Mouse (Mus musculus) hindbrain, embryonic 16.5 days (tissue): Measurements from ENCODE around the gene Trip12. TPM values are rescaled to one million over a fixed set of nuclear protein-coding genes. Genes with fewer than 3 reads are reported as not detected.

Experiments used
- ATAC-seq: fragments of 200-750 bp; cut with Nextera tagmentation; 2 replicates; pipeline ENCODE4 v1.8.0; 2017; ENCODE audit warnings: moderate TSS enrichment, moderate library complexity
- H3K27ac ChIP-seq: fragments of 300-500 bp; sonication (generic); 2 replicates; pipeline ENCODE4 v1.5.1; 2014; ENCODE audit warnings: low read depth, mild to moderate bottlenecking, control low read depth, low read length, moderate library complexity
- H3K27me3 ChIP-seq: fragments of 300-500 bp; sonication (generic); replicated peaks from 2 replicates; pipeline ENCODE4 v1.6.1; 2014; ENCODE audit warnings: low read length; ENCODE audit not compliant: control insufficient read depth, insufficient read depth
- H3K36me3 ChIP-seq: fragments of 300-500 bp; sonication (generic); 2 replicates; pipeline ENCODE4 v1.6.1; 2014; ENCODE audit warnings: mild to moderate bottlenecking, low read length, moderate library complexity, mixed read lengths; ENCODE audit not compliant: control insufficient read depth, insufficient read depth
- H3K4me1 ChIP-seq: fragments of 300-500 bp; sonication (generic); 2 replicates; pipeline ENCODE4 v1.6.1; 2014; ENCODE audit warnings: low read depth, low read length; ENCODE audit not compliant: control insufficient read depth, insufficient read depth
- H3K4me2 ChIP-seq: fragments of 300-500 bp; sonication (generic); 2 replicates; pipeline ENCODE4 v1.6.1; 2014; ENCODE audit warnings: mild to moderate bottlenecking, low read length, control low read depth, moderate library complexity
- H3K4me3 ChIP-seq: fragments of 300-500 bp; sonication (generic); 2 replicates; pipeline ENCODE4 v1.5.1; 2014; ENCODE audit warnings: mild to moderate bottlenecking, low read length, control low read depth, moderate library complexity
- H3K9ac ChIP-seq: fragments of 300-500 bp; sonication (generic); 2 replicates; pipeline ENCODE4 v1.6.1; 2014; ENCODE audit warnings: low read depth, mild to moderate bottlenecking, control low read depth, low read length, moderate library complexity
- H3K9me3 ChIP-seq: fragments of 300-500 bp; sonication (generic); 2 replicates; pipeline ENCODE4 v1.6.1; 2014; ENCODE audit warnings: mild to moderate bottlenecking, low read length, moderate library complexity; ENCODE audit not compliant: control insufficient read depth
- WGBS: fragments of 180-500 bp; shearing (Covaris S2); extraction: QIAGEN DNeasy Blood & Tissue Kit; methylation state at CpG from one replicate; pipeline ENCODE4 v1.1.7; 2014; 5-methylcytosine and 5-hydroxymethylcytosine counted together
- polyA plus RNA-seq: library from polyadenylated mRNA; unstranded; fragments of >200 nt; fragmentation: Nextera tagmentation; extraction: Ambion mirVana; gene quantifications from 2 replicates; pipeline ENCODE4 v1.2.1, GENCODE M21; 2015

Gene Trip12
- polyA plus RNA-seq, 1 experiment from 2014 or later = 37.6 TPM

DNA sequence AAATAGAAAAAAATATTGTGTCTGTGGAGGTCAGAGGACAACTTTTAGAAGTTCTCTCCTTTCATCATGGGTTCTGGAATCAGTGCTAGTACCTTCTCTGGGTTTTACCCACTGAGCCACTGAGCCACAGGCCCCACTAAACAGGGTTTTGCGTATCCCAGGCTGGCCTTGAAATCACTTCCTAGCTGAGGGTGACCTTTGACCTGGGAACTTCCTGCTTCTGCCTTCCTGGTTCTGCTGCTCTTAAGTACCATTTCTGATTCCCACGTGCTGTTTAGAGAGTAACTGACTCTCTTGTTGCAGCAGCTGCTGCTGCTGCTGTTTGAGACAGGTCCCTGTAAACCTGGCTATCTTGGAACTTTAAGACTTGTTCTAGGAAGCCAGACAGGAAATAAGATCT lies 24.3 kb upstream of the Trip12 start:
- Histone ChIP-seq H3K4me2 (no peak overlapping the region), H3K4me3 (no peak overlapping the region), H3K27me3 (no peaks in the 10 kb centered on the region), H3K27ac (no peak overlapping the region), H3K36me3 (no peaks in the 10 kb centered on the region), H3K9me3 (no peaks in the 10 kb centered on the region), H3K9ac (no peak overlapping the region), H3K4me1 (no peaks in the 10 kb centered on the region)
- no peak for ATAC-seq
- WGBS = 81% methylated on average over 2 of the region's 2 CpGs

DNA sequence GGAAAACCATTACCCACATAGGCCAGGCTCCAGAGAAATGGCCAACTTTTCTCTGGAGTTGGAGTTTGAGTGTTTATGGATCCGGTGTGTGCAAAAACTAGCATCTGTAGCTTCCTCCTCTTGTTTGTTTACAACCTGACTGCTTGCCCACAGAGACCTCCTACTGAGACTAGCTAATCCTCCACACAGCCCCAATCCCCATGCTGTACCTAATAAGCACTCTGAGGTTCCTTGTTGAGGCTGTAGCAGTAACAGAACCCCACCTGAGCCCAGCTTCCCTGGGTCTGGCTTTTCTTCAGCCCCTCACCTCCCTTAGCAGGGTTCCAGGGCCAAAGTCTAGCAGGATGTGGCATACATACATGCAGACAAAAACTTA lies 20.9 kb upstream of the Trip12 start:
- Histone ChIP-seq H3K36me3 (no peaks in the 10 kb centered on the region), H3K27ac (no peak overlapping the region), H3K9me3 (no peaks in the 10 kb centered on the region), H3K4me3 (no peak overlapping the region), H3K4me1 (no peaks in the 10 kb centered on the region), H3K27me3 (no peaks in the 10 kb centered on the region), H3K4me2 (no peak overlapping the region), H3K9ac (no peak overlapping the region)
- ATAC-seq = no peak
- 65% methylated on average over 1 of the region's 1 CpGs for WGBS

DNA sequence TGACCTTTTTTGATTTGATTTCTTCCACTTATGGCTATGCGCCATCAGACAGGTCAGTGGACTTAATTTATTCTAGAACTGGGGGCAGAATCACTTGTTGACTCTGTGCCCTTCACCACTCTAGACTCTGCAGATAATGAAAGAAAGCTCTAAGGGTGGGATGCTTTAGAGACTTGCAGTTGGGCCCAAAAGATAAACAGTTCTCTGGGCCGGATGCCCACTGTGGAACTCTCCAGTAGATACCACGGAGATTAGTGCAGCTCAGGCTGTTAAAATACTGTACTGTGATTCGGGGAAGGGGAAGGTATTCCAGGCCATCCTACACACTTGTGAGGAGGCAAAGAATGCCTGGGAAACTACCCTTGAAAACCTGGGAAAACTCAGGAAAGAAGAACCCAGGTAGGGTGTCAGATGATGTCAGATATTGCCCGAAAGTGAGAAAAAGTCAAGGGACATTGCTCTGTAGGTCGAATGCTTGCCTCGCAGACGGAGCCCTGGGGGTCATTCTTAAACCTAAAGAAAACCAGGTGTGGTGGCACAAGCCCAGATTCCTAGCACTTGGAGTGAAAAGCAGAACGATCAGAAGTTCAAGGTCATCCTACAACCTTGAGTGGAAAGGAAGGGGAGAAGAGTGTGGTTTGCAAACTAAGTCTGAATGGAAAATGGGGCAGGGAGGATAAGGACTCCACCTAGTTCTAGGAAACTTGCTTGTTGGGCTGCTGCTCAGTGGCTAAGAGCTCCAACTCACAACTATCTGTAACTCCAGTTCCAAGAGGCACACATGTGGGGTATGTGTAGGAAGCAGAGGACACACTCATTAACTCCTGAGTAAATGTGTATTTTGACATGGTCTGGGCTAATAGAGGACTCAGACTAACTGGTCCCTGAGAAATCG lies 20.3 kb upstream of the Trip12 start:
- no peaks in the 10 kb centered on the region for H3K27me3 ChIP-seq

DNA sequence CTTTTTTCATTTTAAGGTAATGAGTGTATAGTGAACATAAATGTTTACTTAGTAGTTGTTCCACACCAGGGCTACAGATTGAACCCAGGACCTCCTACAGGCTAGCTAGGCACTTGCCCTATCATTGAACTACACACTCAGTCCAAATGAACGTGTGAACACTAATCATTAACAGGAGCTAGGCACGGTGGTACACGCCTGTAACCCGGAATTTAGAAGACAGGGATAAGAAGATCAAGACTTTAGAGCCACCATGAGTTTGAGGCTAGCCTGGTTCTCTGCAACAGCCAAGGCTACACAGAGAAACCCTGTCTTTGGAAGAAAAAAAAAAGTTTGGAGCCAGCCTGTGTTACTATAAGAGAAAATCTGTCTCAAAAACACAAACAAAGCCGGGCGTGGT lies 19.3 kb upstream of the Trip12 start:
- Histone ChIP-seq H3K9ac (no peak overlapping the region), H3K4me1 (no peaks in the 10 kb centered on the region), H3K27ac (no peak overlapping the region), H3K4me3 (no peak overlapping the region), H3K4me2 (no peak overlapping the region), H3K27me3 (no peaks in the 10 kb centered on the region), H3K9me3 (no peaks in the 10 kb centered on the region), H3K36me3 (no peaks in the 10 kb centered on the region)
- 94% methylated on average over 6 of the region's 6 CpGs for WGBS
- ATAC-seq = no peak

More for the DNA sequence above, 20.3 kb upstream of the Trip12 start:
- 85% methylated on average over 10 of the region's 10 CpGs for WGBS
- Histone ChIP-seq H3K9me3 (no peaks in the 10 kb centered on the region), H3K4me2 (no peak overlapping the region), H3K4me1 (no peaks in the 10 kb centered on the region), H3K27ac (no peak overlapping the region), H3K4me3 (no peak overlapping the region), H3K9ac (no peak overlapping the region), H3K36me3 (no peaks in the 10 kb centered on the region)
- ATAC-seq = no peak

DNA sequence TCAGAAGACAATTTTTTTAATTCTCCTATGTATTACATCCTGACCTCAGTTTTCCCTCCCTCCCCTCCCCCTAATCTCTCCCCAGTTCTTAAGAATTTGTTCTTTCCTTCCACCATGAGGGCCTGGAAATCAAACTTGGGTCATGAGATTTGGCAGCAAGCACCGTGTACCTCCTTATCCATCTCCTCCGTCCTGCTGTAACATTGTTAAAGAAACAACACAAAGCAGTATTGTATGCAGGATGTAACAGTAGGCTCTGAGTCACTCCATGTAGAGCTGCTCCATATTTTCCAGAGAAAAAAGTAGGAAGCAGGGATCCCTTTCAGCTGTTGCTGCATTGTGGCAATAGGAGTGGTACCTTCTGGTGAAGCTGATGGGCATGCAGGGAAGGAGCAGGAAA lies 15.4 kb upstream of the Trip12 start:
- Histone ChIP-seq H3K4me1 (no peaks in the 10 kb centered on the region), H3K36me3 (no peaks in the 10 kb centered on the region), H3K27ac (no peak overlapping the region), H3K4me3 (no peak overlapping the region), H3K27me3 (no peaks in the 10 kb centered on the region), H3K9ac (no peak overlapping the region), H3K9me3 (no peaks in the 10 kb centered on the region), H3K4me2 (no peak overlapping the region)
- 77% methylated on average over 2 of the region's 2 CpGs for WGBS
- no peak for ATAC-seq

DNA sequence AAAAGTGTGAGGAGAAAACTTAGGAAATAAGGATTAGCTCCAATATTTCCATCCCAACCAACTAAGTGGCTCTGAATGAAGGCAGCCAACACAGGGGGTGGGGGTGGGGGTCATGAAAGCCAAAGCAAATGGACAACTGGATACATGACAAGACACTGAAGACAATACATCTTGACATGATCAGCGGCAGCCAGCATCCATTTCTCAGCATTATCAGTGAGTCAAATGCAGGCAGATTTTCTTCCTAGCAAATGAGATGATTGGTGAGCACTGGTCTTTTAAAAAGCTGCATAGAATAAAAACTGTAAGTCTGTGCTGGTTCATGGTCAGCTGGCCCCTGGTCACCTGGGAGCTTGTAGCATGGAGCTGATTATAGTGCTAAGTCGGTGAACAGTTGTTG lies 14.7 kb upstream of the Trip12 start:
- no peak overlapping the region for H3K4me2 ChIP-seq
- no peaks in the 10 kb centered on the region for H3K9me3 ChIP-seq
- no peak overlapping the region for H3K9ac ChIP-seq
- no peak overlapping the region for H3K4me3 ChIP-seq
- no peaks in the 10 kb centered on the region for H3K4me1 ChIP-seq
- ATAC-seq = no peak
- no peaks in the 10 kb centered on the region for H3K27me3 ChIP-seq
- WGBS = 86% methylated on average over 2 of the region's 2 CpGs
- no peaks in the 10 kb centered on the region for H3K36me3 ChIP-seq
- no peak overlapping the region for H3K27ac ChIP-seq

DNA sequence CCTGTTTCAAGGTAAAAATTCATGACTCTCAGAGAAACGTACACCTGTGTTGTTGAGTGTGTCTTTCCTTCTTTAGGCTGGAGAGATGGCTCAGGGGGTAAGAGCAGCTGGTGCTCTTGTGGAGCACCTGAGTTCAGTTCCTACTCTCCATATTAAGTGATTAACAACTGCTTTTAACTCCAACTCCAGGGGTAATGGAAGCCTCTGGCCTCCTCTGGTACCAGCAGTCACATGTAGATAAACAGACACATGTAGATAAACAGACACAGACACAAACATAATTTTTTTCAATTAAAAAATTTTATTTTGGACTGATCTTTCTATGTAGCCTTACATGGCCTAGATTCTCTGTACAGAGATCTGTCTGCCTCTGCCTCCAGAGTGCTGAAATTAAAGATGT lies 13.4 kb upstream of the Trip12 start:
- no peak overlapping the region for H3K9ac ChIP-seq
- WGBS = 76% methylated on average over 1 of the region's 1 CpGs
- H3K9me3 ChIP-seq = no peaks in the 10 kb centered on the region
- no peak for ATAC-seq
- no peak overlapping the region for H3K27ac ChIP-seq
- no peak overlapping the region for H3K4me3 ChIP-seq
- H3K36me3 ChIP-seq = no peaks in the 10 kb centered on the region
- no peak overlapping the region for H3K4me2 ChIP-seq
- H3K4me1 ChIP-seq = no peaks in the 10 kb centered on the region
- no peaks in the 10 kb centered on the region for H3K27me3 ChIP-seq

DNA sequence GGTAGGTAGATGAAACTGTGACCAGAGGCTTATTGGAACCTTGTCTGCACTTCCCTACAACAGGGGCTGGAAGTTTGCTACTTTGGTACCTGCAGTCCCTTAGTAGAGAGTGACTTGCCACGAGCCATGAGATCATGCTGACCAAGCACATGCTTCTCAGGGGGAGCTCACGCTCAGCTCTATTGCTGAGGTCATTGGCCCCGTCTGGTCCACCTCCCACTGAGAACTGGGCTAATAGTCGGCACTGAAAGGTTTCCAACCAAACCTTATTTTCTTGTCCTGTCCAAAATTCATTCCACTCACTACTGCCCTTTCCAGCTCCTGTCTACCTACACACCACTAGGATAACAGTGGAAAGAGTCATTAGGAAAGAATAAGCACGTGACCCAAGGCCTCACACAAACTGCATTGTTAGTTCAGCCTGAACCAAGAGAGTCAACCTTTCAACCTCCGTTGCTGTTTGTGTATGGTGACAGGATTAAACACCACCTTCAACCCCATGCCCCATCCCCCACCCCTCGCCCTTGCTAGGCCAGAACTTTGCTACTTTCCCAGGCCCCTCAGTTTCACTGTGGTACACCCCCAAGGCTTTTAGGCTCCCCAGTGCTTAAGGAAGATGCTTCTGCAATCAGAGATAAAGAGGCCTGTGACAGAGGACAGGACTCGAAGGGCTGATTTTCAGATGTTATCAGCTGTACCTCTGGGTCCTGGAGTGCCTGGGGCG lies 11.4 kb upstream of the Trip12 start:
- no peaks in the 10 kb centered on the region for H3K27me3 ChIP-seq
- no peak overlapping the region for H3K27ac ChIP-seq
- H3K4me3 ChIP-seq = no peak overlapping the region
- H3K4me1 ChIP-seq = no peaks in the 10 kb centered on the region
- H3K4me2 ChIP-seq = no peak overlapping the region
- no peak for ATAC-seq
- no peaks in the 10 kb centered on the region for H3K9me3 ChIP-seq
- no peaks in the 10 kb centered on the region for H3K36me3 ChIP-seq
- 39% methylated on average over 9 of the region's 9 CpGs for WGBS
- H3K9ac ChIP-seq = no peak overlapping the region

DNA sequence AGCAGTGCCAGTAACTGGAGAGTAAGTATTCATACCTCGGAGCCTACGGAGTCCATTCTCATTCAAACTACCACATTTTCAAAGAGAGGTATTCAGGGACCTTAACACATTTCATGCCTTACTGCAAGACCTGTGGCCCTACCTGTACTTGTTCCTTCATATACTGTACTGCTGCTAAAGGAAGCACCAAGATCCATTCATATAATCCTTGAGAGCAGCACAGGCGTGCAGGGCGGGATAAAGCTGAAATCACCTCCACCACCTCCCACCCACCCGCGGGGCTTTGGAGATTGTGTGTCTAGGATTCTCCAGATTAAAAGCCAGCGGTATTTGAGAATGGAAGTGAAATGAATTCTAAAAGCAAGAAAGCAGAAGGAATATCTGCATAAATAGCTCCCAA lies 10.2 kb upstream of the Trip12 start:
- H3K4me3 ChIP-seq = no peak overlapping the region
- no peaks in the 10 kb centered on the region for H3K36me3 ChIP-seq
- no peaks in the 10 kb centered on the region for H3K27me3 ChIP-seq
- WGBS = 87% methylated on average over 7 of the region's 7 CpGs
- H3K4me1 ChIP-seq = no peaks in the 10 kb centered on the region
- no peak for ATAC-seq
- no peak overlapping the region for H3K4me2 ChIP-seq
- H3K9ac ChIP-seq = no peak overlapping the region
- no peak overlapping the region for H3K27ac ChIP-seq
- no peaks in the 10 kb centered on the region for H3K9me3 ChIP-seq
